Mouse (Mus musculus): Measurements from ENCODE around the gene Srcin1. TPM values are rescaled to one million over a fixed set of nuclear protein-coding genes. Genes with fewer than 3 reads are reported as not detected.

Srcin1 gene
- polyA plus RNA-seq, 1 experiment from 2014 or later = 6.7 TPM

DNA sequence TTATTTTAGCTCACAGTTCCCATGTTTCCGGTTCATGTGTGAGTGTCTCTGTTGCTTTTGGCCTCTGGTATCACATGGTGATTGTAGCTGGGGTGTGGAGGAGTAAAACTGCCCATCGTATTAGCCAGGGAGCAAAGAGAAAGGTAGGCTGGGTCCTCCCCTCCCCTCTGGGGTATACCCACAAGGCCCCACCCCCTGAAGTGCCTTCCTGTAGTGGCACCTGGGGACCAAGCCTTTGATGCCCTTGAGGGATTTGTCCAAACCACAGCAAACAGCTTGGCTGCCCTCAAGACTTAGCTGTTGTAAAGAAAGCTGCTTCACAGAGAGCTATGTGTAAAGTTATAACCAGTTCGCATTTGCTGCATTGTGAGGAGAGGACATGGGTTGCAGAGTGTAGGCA lies 88.3 kb downstream of the Srcin1 start:
- WGBS = 85% methylated on average over 3 of the region's 3 CpGs

DNA sequence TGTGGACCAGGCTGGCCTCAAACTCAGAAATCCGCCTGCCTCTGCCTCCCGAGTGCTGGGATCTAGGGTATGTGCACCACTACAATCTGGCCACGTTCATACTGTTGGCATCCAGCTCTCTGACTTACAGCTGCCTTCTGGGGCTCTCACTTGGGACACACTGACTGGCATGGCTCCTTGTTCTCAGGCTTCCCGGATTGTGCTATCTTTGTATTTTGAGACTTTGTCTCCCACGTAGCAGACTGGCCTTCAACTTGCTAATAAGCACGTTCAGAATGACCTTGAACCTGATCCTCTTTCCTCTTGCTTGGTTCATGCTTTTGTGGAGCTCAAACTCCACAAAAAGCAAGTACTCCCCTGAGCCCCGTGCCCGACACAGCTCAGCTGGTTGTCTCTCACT lies 90.3 kb downstream of the Srcin1 start:
- Histone ChIP-seq H3K4me3 (no peak overlapping the region), H3K9me3 (replicated peaks) (no peaks in the 10 kb centered on the region), H3K4me1 (no peaks in the 10 kb centered on the region; the same call in 1 of the 2 replicates), H3K36me3 (peaks cover 34% of the 10 kb centered on the region), H3K27ac (no peak overlapping the region), H3K4me2 (replicated peaks) (no peak overlapping the region), H3K9ac (no peak overlapping the region), H3K27me3 (no peaks in the 10 kb centered on the region)
- 85% methylated on average over 8 of the region's 8 CpGs for WGBS
- no peak for ATAC-seq (ENCODE audit: low FRiP score)

More for the DNA sequence above, 88.3 kb downstream of the Srcin1 start:
- Histone ChIP-seq H3K9me3 (replicated peaks) (no peaks in the 10 kb centered on the region), H3K4me2 (replicated peaks) (no peak overlapping the region), H3K27ac (no peak overlapping the region), H3K36me3 (peaks cover 43% of the 10 kb centered on the region), H3K9ac (no peak overlapping the region), H3K27me3 (no peaks in the 10 kb centered on the region), H3K4me1 (no peaks in the 10 kb centered on the region; the same call in 1 of the 2 replicates), H3K4me3 (no peak overlapping the region)
- no peak for ATAC-seq (ENCODE audit: low FRiP score)

DNA sequence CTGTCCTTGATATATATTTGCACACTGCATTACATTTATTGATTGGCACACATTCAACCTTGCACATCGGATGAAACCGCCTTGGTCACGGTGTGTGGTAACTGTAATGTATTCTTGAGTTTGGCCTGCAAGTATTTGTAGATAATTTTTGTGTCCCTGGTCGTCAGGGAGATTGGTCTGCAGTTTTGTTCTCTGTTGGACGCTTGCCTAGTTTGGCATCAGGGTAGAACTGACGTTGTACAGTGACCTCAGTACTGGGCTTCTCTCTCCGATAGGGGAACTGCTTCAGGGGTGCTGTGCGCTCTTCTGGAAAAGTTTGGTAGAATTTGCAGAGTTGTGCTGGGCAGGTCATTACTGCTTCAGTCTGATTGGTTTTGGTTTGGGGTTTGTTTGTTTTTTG lies 96.2 kb downstream of the Srcin1 start:
- Histone ChIP-seq H3K4me3 (no peak overlapping the region), H3K4me1 (no peaks in the 10 kb centered on the region), H3K4me2 (replicated peaks) (no peak overlapping the region), H3K27me3 (no peaks in the 10 kb centered on the region), H3K9me3 (replicated peaks) (no peaks in the 10 kb centered on the region), H3K9ac (no peak overlapping the region), H3K36me3 (peaks cover 46% of the 10 kb centered on the region), H3K27ac (no peak overlapping the region)
- no peak for ATAC-seq (ENCODE audit: low FRiP score)
- WGBS = 84% methylated on average over 8 of the region's 8 CpGs

DNA sequence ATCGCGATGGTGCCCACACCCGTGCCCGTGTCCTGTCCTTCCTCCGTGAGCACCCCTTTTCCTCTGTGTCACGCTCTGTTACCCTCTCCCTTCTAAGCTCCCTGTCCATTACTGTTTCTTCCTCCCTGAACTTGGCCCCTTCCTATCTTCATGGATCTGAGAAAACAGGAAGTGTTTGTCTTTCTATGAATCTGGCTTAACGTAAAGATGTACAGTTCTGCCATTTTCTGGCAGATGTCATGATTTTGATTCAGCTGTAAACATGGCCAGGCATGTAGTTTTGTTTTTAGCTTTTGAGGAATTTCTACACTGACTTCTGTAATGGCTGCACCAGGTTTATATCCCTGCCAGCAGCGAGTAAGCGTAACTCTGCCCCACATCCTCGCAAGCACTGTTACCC lies 96.9 kb downstream of the Srcin1 start:
- no peak overlapping the region for H3K27ac ChIP-seq
- no peak overlapping the region for H3K4me3 ChIP-seq
- no peak overlapping the region for H3K9ac ChIP-seq
- H3K4me1 ChIP-seq = no peaks in the 10 kb centered on the region
- 93% methylated on average over 10 of the region's 10 CpGs for WGBS
- peaks cover 48% of the 10 kb centered on the region for H3K36me3 ChIP-seq
- no peak overlapping the region for H3K4me2 ChIP-seq (replicated peaks)
- no peak for ATAC-seq (ENCODE audit: low FRiP score)
- H3K27me3 ChIP-seq = no peaks in the 10 kb centered on the region
- H3K9me3 ChIP-seq (replicated peaks) = no peaks in the 10 kb centered on the region

DNA sequence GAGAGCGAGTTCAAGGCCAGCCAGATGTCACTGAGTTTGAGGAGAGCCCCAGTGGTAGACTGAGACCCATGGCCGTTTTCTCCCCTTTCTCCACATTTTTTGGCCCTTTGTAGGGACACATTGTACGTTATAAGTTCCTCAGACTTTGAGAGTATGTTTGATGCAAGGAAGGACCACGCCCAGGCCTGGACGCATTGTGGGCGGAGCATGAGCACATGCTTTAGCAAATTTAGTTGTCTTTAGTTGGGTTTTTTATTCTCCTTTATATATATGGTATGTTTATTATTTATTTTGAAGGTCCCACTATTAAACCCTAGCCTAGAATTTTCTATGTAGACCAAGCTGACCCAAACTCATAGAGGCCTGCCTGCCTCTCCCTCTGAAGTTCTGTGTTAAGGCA lies 97.6 kb downstream of the Srcin1 start:
- 91% methylated on average over 6 of the region's 6 CpGs for WGBS
- H3K9ac ChIP-seq = no peak overlapping the region
- no peak for ATAC-seq (ENCODE audit: low FRiP score)
- H3K27me3 ChIP-seq = no peaks in the 10 kb centered on the region
- no peaks in the 10 kb centered on the region for H3K9me3 ChIP-seq (replicated peaks)
- H3K4me3 ChIP-seq = no peak overlapping the region
- H3K4me1 ChIP-seq = no peaks in the 10 kb centered on the region
- H3K27ac ChIP-seq = no peak overlapping the region
- peaks cover 54% of the 10 kb centered on the region for H3K36me3 ChIP-seq
- H3K4me2 ChIP-seq (replicated peaks) = no peak overlapping the region

DNA sequence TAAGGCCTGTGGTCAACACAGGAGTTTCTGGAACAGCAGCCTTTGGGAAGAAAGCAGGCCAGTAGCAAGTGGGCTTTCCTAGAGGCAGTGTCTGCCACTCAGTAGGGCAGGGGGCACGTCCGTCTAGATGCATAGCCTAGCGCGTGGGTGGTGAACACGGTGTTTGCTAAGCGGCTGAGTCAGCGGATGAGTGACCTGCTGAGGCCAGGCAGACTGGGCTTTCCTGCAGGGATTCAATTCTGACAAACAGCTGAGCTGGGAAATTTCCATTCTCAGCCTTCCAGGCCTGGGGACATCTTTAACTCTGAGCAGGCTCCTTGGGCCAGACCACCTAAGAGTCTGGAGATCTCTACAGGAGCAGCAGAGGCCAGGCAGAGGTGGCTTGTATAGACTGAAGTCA lies 98.6 kb downstream of the Srcin1 start:
- H3K4me3 ChIP-seq = no peak overlapping the region
- no peaks in the 10 kb centered on the region for H3K4me1 ChIP-seq
- no peak overlapping the region for H3K27ac ChIP-seq
- no peak overlapping the region for H3K4me2 ChIP-seq (replicated peaks)
- no peaks in the 10 kb centered on the region for H3K9me3 ChIP-seq (replicated peaks)
- H3K9ac ChIP-seq = no peak overlapping the region
- peaks cover 48% of the 10 kb centered on the region for H3K36me3 ChIP-seq
- ATAC-seq (ENCODE audit: low FRiP score) = no peak
- WGBS = 56% methylated on average over 7 of the region's 7 CpGs
- no peaks in the 10 kb centered on the region for H3K27me3 ChIP-seq

DNA sequence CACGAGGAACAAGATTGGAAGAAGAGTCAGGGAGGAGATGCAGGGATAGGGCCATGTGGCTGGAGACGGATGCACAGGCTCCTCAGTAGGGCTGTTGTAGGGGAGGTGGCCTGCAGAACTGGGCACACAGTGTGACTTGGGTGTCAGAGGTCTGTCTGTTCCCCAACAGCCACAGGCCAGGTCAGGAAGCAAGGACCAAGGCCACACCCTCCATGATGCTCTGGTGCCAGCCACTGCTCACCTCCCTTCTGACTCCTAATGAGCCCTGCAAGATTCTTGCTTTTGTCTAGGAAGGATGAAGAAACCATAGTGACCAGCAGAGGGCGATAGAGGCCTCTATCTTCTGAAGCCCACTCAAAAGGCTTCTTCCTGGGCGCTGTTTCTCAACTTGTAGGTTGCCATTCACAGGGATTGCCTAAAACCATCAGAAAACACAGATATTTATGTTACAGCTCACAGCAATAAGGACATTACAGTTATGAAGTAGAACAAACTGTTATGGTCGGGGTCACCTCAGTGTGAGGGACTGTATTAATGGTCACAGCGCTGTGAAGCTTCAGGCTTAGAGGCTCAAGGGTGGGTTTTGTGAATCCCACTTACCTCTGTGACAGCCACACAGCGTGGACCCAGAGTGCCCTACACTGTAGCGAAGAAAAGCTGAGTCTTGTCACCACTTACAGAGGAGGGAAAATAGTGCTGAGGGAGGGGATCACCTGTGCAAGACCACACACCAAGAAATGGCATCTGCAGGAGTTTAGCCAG lies 99.5 kb downstream of the Srcin1 start:
- Histone ChIP-seq H3K27ac (0 out of 2 replicates have a peak overlapping the region, but pooled peaks have one; percentile 14), H3K4me1 (no peaks in the 10 kb centered on the region), H3K4me2 (replicated peaks) (no peak overlapping the region), H3K36me3 (peaks cover 47% of the 10 kb centered on the region), H3K4me3 (no peak overlapping the region), H3K9me3 (replicated peaks) (no peaks in the 10 kb centered on the region), H3K9ac (no peak overlapping the region), H3K27me3 (no peaks in the 10 kb centered on the region)
- WGBS = 66% methylated on average over 8 of the region's 8 CpGs
- peak; percentile 54; the same call in 1 of the 2 replicates for ATAC-seq (ENCODE audit: low FRiP score)

DNA sequence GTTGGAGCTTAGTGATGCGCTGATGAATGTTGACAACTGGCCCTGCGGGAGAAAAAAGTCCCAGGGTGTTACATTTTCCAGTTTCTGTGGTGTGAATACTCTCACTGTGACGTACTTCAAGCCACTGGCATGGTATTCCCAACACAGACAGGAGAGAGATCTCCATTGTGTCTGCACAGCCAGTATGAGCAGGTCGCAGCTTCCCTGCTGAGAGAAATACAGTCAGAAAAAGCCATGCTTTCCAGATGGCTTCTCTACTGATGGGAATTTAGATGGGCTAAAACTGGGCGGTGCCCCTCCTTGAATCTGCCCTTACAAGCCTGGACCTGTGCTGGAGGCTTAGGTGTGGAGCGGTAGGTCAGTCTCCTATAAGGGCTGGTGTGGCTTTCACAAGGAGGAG lies 104.7 kb downstream of the Srcin1 start:
- no peak overlapping the region for H3K4me2 ChIP-seq (replicated peaks)
- peaks cover 52% of the 10 kb centered on the region for H3K36me3 ChIP-seq
- H3K9me3 ChIP-seq (replicated peaks) = no peaks in the 10 kb centered on the region
- no peak overlapping the region for H3K9ac ChIP-seq
- WGBS = 87% methylated on average over 6 of the region's 6 CpGs
- no peak overlapping the region for H3K27ac ChIP-seq
- H3K4me1 ChIP-seq = no peaks in the 10 kb centered on the region
- no peak overlapping the region for H3K4me3 ChIP-seq
- no peak for ATAC-seq (ENCODE audit: low FRiP score)
- H3K27me3 ChIP-seq = no peaks in the 10 kb centered on the region

DNA sequence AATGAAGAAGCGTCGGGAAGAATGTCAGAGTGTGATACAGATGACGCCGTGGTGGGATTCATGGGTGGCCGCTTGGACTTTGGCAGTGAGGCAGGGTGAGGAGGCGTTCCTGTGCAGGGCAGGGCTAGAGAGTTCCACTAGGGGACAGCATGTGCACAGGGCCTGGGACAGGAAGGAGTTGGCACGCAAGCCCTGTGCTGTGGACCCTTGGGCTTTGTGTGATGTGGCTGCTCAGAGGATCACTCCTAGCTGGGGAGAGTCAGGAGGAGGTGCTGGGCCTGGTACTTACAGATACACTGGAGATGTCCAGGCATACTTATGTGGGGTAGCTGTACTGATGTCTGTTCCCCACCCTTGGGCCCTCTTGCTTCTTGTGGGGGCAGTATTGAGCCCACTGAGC lies 106.2 kb downstream of the Srcin1 start:
- H3K27me3 ChIP-seq = no peaks in the 10 kb centered on the region
- ATAC-seq (ENCODE audit: low FRiP score) = no peak
- 83% methylated on average over 7 of the region's 7 CpGs for WGBS
- no peak overlapping the region for H3K27ac ChIP-seq
- no peak overlapping the region for H3K4me3 ChIP-seq
- peaks cover 53% of the 10 kb centered on the region for H3K36me3 ChIP-seq
- no peak overlapping the region for H3K9ac ChIP-seq
- no peaks in the 10 kb centered on the region for H3K9me3 ChIP-seq (replicated peaks)
- H3K4me1 ChIP-seq = no peaks in the 10 kb centered on the region
- H3K4me2 ChIP-seq (replicated peaks) = no peak overlapping the region

DNA sequence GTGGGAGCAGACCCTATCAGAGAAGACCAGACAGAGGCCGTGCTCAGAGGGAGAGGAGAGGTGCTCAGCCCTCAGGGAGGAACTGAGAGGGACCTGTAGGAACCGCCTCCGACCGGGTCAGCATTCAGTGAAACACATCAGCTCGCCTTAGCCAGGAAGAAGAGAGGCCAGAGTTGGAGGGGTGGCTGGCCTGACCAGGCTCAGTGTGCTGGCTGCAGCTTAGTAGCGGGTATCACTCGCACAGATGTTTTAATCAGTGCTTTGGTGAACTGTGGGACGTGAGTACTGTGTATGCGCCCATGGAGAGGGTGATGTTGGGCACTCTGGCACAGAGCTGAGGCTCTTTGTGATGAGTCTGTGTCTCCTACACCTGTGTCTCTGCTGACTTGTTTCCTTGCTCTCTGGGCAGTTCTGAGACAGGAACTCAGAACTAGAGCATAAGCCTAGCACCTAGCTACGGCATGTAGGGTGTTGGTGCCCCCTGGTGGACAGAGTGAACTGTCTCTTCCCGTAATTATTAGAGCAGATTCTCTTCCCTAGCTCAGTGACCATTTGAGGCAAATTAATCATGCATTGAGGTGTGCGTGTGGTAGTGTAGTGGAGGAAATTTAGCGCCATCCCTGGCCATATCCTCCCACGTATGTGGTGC lies 107.2 kb downstream of the Srcin1 start:
- no peak overlapping the region for H3K9ac ChIP-seq
- peak overlapping the region; percentile 2; the same call in 1 of the 2 replicates for H3K27ac ChIP-seq
- H3K9me3 ChIP-seq (replicated peaks) = no peaks in the 10 kb centered on the region
- H3K4me2 ChIP-seq (replicated peaks) = no peak overlapping the region
- H3K4me1 ChIP-seq = no peaks in the 10 kb centered on the region
- WGBS = 49% methylated on average over 14 of the region's 14 CpGs
- ATAC-seq (ENCODE audit: low FRiP score) = no peak
- H3K36me3 ChIP-seq = peaks cover 56% of the 10 kb centered on the region
- H3K27me3 ChIP-seq = peaks cover 7% of the 10 kb centered on the region; the same call in 1 of the 2 replicates
- H3K4me3 ChIP-seq = no peak overlapping the region

DNA sequence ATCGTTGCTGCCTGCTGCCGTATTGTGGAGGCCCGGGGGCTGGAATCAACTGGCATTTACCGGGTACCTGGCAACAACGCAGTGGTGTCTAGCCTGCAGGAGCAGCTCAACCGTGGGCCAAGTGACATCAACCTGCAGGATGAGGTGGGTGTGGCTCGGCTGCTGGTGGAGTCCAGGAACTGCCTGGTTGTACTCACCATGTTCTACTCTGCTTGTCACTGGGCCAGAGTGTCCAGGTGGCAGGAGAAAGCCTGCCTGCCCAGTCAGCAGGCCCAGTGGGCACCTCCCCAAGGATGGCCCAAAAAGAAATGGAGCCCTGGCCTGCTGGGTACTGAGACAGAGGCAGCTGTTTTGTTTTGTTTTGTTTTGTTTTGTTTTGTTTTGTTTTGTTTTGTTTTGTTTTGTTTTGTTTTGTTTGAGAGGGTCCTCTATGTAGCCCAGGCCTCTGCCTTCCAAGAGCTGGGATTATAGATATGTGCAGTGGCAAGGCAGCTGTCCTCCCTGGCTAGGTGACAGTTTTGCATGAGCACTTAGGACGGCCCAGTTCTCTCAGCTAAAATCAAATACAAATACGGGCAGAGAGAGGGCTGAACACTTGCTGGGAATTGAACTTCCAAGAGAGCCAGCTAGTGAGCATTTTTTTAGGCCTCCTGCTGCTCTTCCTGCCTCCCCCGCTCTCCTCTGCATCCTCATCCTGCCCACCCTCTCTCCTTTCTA lies 109.4 kb downstream of the Srcin1 start:
- Histone ChIP-seq H3K27me3 (peaks cover 17% of the 10 kb centered on the region), H3K9ac (no peak overlapping the region), H3K27ac (no peak overlapping the region), H3K36me3 (peaks cover 70% of the 10 kb centered on the region), H3K4me1 (no peaks in the 10 kb centered on the region), H3K4me2 (replicated peaks) (no peak overlapping the region), H3K9me3 (replicated peaks) (no peaks in the 10 kb centered on the region), H3K4me3 (no peak overlapping the region)
- ATAC-seq (ENCODE audit: low FRiP score) = no peak
- WGBS = 74% methylated on average over 10 of the region's 10 CpGs

DNA sequence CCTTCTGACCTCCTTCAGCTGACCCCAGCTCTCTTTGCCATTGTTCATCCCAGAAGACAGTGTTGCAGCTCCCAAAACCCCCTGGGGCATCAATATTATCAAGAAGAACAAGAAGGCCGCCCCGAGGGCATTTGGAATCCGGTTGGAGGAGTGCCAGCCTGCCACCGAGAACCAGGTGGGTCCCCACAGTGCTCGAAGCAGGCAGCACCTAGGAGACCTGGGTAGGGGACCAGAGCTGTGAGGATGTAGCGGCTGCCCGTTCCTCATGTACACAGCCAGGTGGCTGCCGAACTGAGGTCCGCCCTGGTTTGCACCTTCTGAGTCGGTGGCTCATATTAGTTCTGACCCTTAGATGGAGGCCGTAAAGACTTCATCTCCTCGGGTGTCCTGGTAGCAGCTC lies 110.0 kb downstream of the Srcin1 start:
- WGBS = 89% methylated on average over 12 of the region's 12 CpGs
- Histone ChIP-seq H3K27me3 (peaks cover 22% of the 10 kb centered on the region), H3K9me3 (replicated peaks) (no peaks in the 10 kb centered on the region), H3K9ac (no peak overlapping the region), H3K4me2 (replicated peaks) (no peak overlapping the region), H3K27ac (no peak overlapping the region), H3K36me3 (peaks cover 72% of the 10 kb centered on the region), H3K4me3 (no peak overlapping the region), H3K4me1 (no peaks in the 10 kb centered on the region)
- ATAC-seq (ENCODE audit: low FRiP score) = no peak

All from hindbrain, embryonic 12.5 days (tissue).